Mouse (Mus musculus): ENCODE measurements at regions not wholly inside any gene's neighbourhood (a gene's known extent, or its start where the extent isn't known, plus 50 kb on each side); places are given as distances from the start of the nearest gene placed in this dataset.

DNA sequence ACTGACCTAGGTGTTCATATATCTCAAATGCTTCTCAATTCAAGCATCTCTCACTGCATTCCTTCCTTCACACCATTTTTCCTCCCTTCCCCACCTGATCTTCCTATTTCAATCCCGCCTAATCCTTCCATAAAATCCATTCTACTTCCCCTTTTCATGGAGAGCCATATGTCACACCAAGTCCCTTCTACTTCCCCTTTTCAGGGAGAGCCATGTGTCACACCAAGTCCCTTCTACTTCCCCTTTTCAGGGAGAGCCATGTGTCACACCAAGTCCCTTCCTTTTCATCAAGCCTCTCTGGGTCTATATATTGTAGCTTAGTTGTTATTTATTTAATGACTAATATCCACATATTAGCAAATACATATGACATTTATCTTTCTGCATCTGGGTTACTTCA, 1497.2 kb downstream of the 4930444P10Rik start:
- no peak for TF ChIP-seq CTCF (IDR thresholded peaks at IDR 0.05)
- no peak for TF ChIP-seq POLR2A (IDR thresholded peaks at IDR 0.05; ENCODE audit: insufficient read depth, low read depth, low read length)

Data from heart, adult 2 months (tissue).